Mouse (Mus musculus) brain, embryonic 14.5 days (tissue): ENCODE results near the gene Aars2. TPM values are rescaled to one million over a fixed set of nuclear protein-coding genes. Genes with fewer than 3 reads are reported as not detected.

Experiments used
- DNase-seq: peaks from one replicate; pipeline ENCODE4 v3.0.0-alpha.2; 2011; ENCODE audit warnings: low read depth
- CTCF ChIP-seq: fragments of 200-500 bp; IDR thresholded peaks from 2 replicates; pipeline ENCODE4 v1.5.1; 2012; ENCODE audit warnings: inconsistent platforms, mild to moderate bottlenecking, moderate library complexity, borderline replicate concordance; ENCODE audit not compliant: insufficient read depth, insufficient read length; ENCODE audit errors: extremely low read depth
- POLR2A ChIP-seq: fragments of 200-500 bp; IDR thresholded peaks from 2 replicates; pipeline ENCODE4 v1.6.1; 2012; ENCODE audit warnings: mild to moderate bottlenecking, inconsistent platforms, borderline replicate concordance; ENCODE audit not compliant: poor library complexity, insufficient read depth, insufficient read length, severe bottlenecking; ENCODE audit errors: extremely low read depth
- polyA plus RNA-seq: library from polyadenylated mRNA; depleted of rRNA; stranded (reverse); fragments of >200 nt; gene quantifications from 2 replicates; pipeline ENCODE4 v1.2.3, GENCODE M21; 2012; rRNA removed

Gene Aars2
- polyA plus RNA-seq, 1 experiment = 21.0 TPM

- TF ChIP-seq CTCF = no peak
- TF ChIP-seq POLR2A = no peak
- DNase-seq = no peak
Observed at GRCm38 (mm10) chr17:45566360-45567161, 59.9 kb downstream of the Aars2 start.

GRCm38 (mm10) chr17:45567162-45567601 is 60.5 kb downstream of the Aars2 start:
- TF ChIP-seq CTCF (no peak), POLR2A (no peak)
- DNase-seq = no peak

GRCm38 (mm10) chr17:45568990-45569389 is 62.3 kb downstream of the Aars2 start:
- DNase-seq = no peak
- no peak for TF ChIP-seq POLR2A
- TF ChIP-seq CTCF = no peak

GRCm38 (mm10) chr17:45569999-45570398 is 63.4 kb downstream of the Aars2 start:
- DNase-seq = no peak
- TF ChIP-seq CTCF (no peak), POLR2A (no peak)

Other genes starting within 250 kb of the Aars2 start
- 31.0 and 41.3 TPM in 2 replicates for gene Cdc5l, start 73.1 kb upstream of the Aars2 start, polyA plus RNA-seq
- 0.97 and 1.3 TPM in 2 replicates for gene Spats1, start 31.4 kb upstream of the Aars2 start, polyA plus RNA-seq
- gene Tcte1, start 16.6 kb downstream of the Aars2 start, polyA plus RNA-seq = 0.40 and 0.92 TPM in 2 replicates
- gene Tmem151b, start 42.8 kb downstream of the Aars2 start, polyA plus RNA-seq = 33.3 and 46.5 TPM in 2 replicates
- gene Nfkbie, start 48.9 kb downstream of the Aars2 start, polyA plus RNA-seq = 2.8 and 3.4 TPM in 2 replicates
- gene Slc35b2, start 57.0 kb downstream of the Aars2 start, polyA plus RNA-seq = 79.5 and 89.1 TPM in 2 replicates
- 677 and 1,066 TPM in 2 replicates for gene Hsp90ab1, start 66.4 kb downstream of the Aars2 start, polyA plus RNA-seq
- gene Slc29a1, start 92.8 kb downstream of the Aars2 start, polyA plus RNA-seq = 43.6 and 60.9 TPM in 2 replicates
- 0.42 and 0.92 TPM in 2 replicates for gene Mymx, start 95.3 kb downstream of the Aars2 start, polyA plus RNA-seq
- gene Capn11, start 152.5 kb downstream of the Aars2 start, polyA plus RNA-seq = 0.13 and 0.62 TPM in 2 replicates
- gene Mrpl14, start 179.5 kb downstream of the Aars2 start, polyA plus RNA-seq = 74.8 and 101 TPM in 2 replicates
- gene Tmem63b, start 180.1 kb downstream of the Aars2 start, polyA plus RNA-seq = 306 and 323 TPM in 2 replicates
- gene 1600014C23Rik, start 227.0 kb downstream of the Aars2 start, polyA plus RNA-seq = 0.21 TPM in 1 of 2 replicates, not detected in the other